Mouse (Mus musculus): ENCODE measurements around the gene Gpr153. TPM values are rescaled to one million over a fixed set of nuclear protein-coding genes. Genes with fewer than 3 reads are reported as not detected.
"Not testable (repeated sequence)": the region's sequence is repeated elsewhere in the genome, so short reads cannot be mapped to it uniquely, and the experiment has no call there.

Gpr153 gene
- 23.2 and 39.4 TPM in 2 replicates for polyA plus RNA-seq (2012; rRNA removed)

GRCm38 (mm10) chr4:152273621-152274236 is at the start of gene Gpr153:
Gpr153 (plus strand) TSS chr4:152274232.
- DNase-seq (ENCODE audit: low read depth), result no peak

GRCm38 (mm10) chr4:152226901-152227486 is 47.0 kb upstream of the Gpr153 start:
- DNase-seq (ENCODE audit: low read depth), result peak; percentile 65

- no peak for DNase-seq (ENCODE audit: low read depth)
Observed at GRCm38 (mm10) chr4:152227749-152228527, 46.1 kb upstream of the Gpr153 start.

GRCm38 (mm10) chr4:152230331-152230730 is 43.7 kb upstream of the Gpr153 start:
- DNase-seq (ENCODE audit: low read depth), result not testable (repeated sequence)

- DNase-seq (ENCODE audit: low read depth), result no peak
Observed at GRCm38 (mm10) chr4:152231326-152231725, 42.7 kb upstream of the Gpr153 start.

GRCm38 (mm10) chr4:152232411-152232903 is 41.6 kb upstream of the Gpr153 start:
- no peak for DNase-seq (ENCODE audit: low read depth)

- DNase-seq (ENCODE audit: low read depth), result no peak
Observed at GRCm38 (mm10) chr4:152239974-152240373, 34.1 kb upstream of the Gpr153 start.

- no peak for DNase-seq (ENCODE audit: low read depth)
Observed at GRCm38 (mm10) chr4:152243241-152243891, 30.7 kb upstream of the Gpr153 start.

GRCm38 (mm10) chr4:152243969-152244368 is 30.1 kb upstream of the Gpr153 start:
- no peak for DNase-seq (ENCODE audit: low read depth)

- no peak for DNase-seq (ENCODE audit: low read depth)
Observed at GRCm38 (mm10) chr4:152244545-152245522, 29.2 kb upstream of the Gpr153 start.

GRCm38 (mm10) chr4:152246011-152246410 is 28.0 kb upstream of the Gpr153 start:
- no peak for DNase-seq (ENCODE audit: low read depth)

- DNase-seq (ENCODE audit: low read depth), result no peak
Observed at GRCm38 (mm10) chr4:152247195-152247594, 26.8 kb upstream of the Gpr153 start.

- no peak for DNase-seq (ENCODE audit: low read depth)
Observed at GRCm38 (mm10) chr4:152250615-152251014, 23.4 kb upstream of the Gpr153 start.

- DNase-seq (ENCODE audit: low read depth), result no peak
Observed at GRCm38 (mm10) chr4:152253183-152253759, 20.8 kb upstream of the Gpr153 start.

GRCm38 (mm10) chr4:152257070-152257469 is 17.0 kb upstream of the Gpr153 start:
- no peak for DNase-seq (ENCODE audit: low read depth)

- DNase-seq (ENCODE audit: low read depth), result no peak
Observed at GRCm38 (mm10) chr4:152260451-152260850, 13.6 kb upstream of the Gpr153 start.

- no peak for DNase-seq (ENCODE audit: low read depth)
Observed at GRCm38 (mm10) chr4:152262187-152262586, 11.8 kb upstream of the Gpr153 start.

GRCm38 (mm10) chr4:152263089-152263488 is 10.9 kb upstream of the Gpr153 start:
- no peak for DNase-seq (ENCODE audit: low read depth)

- no peak for DNase-seq (ENCODE audit: low read depth)
Observed at GRCm38 (mm10) chr4:152263512-152264176, 10.4 kb upstream of the Gpr153 start.

GRCm38 (mm10) chr4:152264177-152264530 is 9.9 kb upstream of the Gpr153 start:
- DNase-seq (ENCODE audit: low read depth), result no peak
